Mouse (Mus musculus): ENCODE measurements around the gene Smagp.

Smagp gene

GRCm38 (mm10) chr15:100598883-100599275, 37.9 kb downstream of the Smagp start:
- CTCF ChIA-PET = no interaction called here

- CTCF ChIA-PET = interaction anchor here (0.6 to 0.7 kb wide), 3 partner anchors 102 to 463 kb away, joined by 3 to 4 read pairs (median 4); no protein-coding TSS in a partner anchor
Measured at GRCm38 (mm10) chr15:100598287-100598882, 38.4 kb downstream of the Smagp start.

GRCm38 (mm10) chr15:100592817-100593216, 43.9 kb downstream of the Smagp start:
- CTCF ChIA-PET = no interaction called here

- CTCF ChIA-PET = no interaction called here
Measured at GRCm38 (mm10) chr15:100590436-100590835, 46.3 kb downstream of the Smagp start.

GRCm38 (mm10) chr15:100588297-100588696, 48.4 kb downstream of the Smagp start:
- CTCF ChIA-PET = no interaction called here

- CTCF ChIA-PET = interaction anchor here (0.6 kb wide), 1 partner anchor 20 kb away, joined by 3 read pairs; no protein-coding TSS in a partner anchor
Measured at GRCm38 (mm10) chr15:100587166-100587565, 49.6 kb downstream of the Smagp start.

- CTCF ChIA-PET = no interaction called here
Measured at GRCm38 (mm10) chr15:100585931-100586330, 50.8 kb downstream of the Smagp start.

- CTCF ChIA-PET = no interaction called here
Measured at GRCm38 (mm10) chr15:100580108-100580507, 56.6 kb downstream of the Smagp start.

GRCm38 (mm10) chr15:100577972-100578371, 58.8 kb downstream of the Smagp start:
- CTCF ChIA-PET = no interaction called here

GRCm38 (mm10) chr15:100576810-100577209, 59.9 kb downstream of the Smagp start:
- CTCF ChIA-PET = interaction anchor here (0.7 kb wide), 1 partner anchor 36 kb away, joined by 4 read pairs; no protein-coding TSS in a partner anchor

- CTCF ChIA-PET = interaction anchor here (0.7 kb wide), 1 partner anchor 36 kb away, joined by 4 read pairs; no protein-coding TSS in a partner anchor
Measured at GRCm38 (mm10) chr15:100576392-100576791, 60.3 kb downstream of the Smagp start.

- CTCF ChIA-PET = no interaction called here
Measured at GRCm38 (mm10) chr15:100575366-100575765, 61.4 kb downstream of the Smagp start.

GRCm38 (mm10) chr15:100574378-100574777, 62.4 kb downstream of the Smagp start:
- CTCF ChIA-PET = no interaction called here

GRCm38 (mm10) chr15:100573946-100574345, 62.8 kb downstream of the Smagp start:
- CTCF ChIA-PET = interaction anchor here (0.9 kb wide), 1 partner anchor 35 kb away, joined by 8 read pairs; no protein-coding TSS in a partner anchor
